Mouse (Mus musculus) regulatory T cell (primary cell): ENCODE results near the gene Rbm25.
"Not testable (repeated sequence)": the region's sequence is repeated elsewhere in the genome, so short reads cannot be mapped to it uniquely, and the experiment has no call there.

Source experiments
- in situ Hi-C: fragments of 300-600 bp; cut with MboI, MseI; formaldehyde crosslinking; loops from one replicate; pipeline ENCODE4 v1.15.1; 2025; ENCODE audit warnings: high pct_unique_total_duplicates

Rbm25 gene

DNA sequence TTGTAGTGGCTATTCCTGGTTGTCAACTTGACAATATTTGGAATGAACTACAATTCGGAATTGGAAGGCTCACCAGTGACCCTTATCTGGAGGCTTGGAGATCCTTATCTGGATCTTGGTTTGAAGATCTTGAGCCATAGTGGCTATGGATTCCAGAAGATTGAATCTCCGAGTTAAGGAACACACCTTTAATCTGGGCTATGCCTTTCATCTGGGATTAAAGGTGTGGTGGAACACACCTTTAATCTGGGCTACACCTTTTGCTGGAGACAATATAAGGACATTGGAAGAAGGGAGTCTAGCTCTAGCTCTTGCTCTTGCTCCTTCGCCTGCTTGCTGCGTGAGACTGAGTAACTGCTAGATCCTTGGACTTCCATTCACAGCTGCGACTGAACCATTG is at the start of gene Rbm25:
Gene Rbm25, plus strand, starts transcription at position 301 of the 400 bp plus-strand sequence.
- in situ Hi-C loops, result loop anchor here (5.0 kb wide), 1 partner anchor 34 kb away; the partner anchor contains the start of gene Zfyve1

DNA sequence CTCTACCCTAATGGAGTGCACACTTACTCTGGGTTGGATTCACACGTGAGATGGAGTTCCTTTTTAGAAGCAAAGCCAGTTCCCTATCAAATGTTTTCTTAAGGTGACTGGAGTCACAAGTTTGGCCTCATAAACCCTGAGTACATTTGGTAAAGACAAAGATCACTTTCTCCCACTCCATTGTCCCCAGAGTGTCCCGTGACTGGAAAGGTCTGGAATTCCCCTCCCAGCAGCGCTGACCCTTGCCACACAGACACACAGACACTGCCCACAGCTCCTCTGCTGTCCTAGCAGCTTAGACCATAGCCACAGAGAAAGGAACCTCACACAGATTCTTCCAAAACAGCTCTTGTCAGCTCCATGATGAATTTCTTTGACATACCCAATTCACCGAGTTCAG is 48.9 kb upstream of the Rbm25 start:
- in situ Hi-C loops, result no loop called here

DNA sequence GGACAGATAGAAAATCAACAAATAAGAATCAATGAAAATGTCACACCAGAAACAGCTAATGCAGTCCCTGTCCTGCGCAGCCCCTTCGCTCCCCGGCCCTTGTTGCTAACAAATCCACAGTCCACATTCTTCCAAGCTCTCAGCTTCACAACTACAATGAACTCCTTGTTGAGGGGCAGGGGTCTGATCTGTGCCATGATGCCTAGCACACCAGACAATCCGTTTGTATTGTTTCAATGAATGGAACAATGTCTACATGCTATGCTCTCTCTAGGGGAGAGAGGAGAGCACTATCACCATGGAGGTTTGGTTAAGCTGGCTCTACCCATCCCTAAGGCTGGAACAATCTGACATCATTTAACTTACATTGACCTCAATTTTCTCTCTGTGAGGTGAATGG is 48.3 kb upstream of the Rbm25 start:
- in situ Hi-C loops, result no loop called here

DNA sequence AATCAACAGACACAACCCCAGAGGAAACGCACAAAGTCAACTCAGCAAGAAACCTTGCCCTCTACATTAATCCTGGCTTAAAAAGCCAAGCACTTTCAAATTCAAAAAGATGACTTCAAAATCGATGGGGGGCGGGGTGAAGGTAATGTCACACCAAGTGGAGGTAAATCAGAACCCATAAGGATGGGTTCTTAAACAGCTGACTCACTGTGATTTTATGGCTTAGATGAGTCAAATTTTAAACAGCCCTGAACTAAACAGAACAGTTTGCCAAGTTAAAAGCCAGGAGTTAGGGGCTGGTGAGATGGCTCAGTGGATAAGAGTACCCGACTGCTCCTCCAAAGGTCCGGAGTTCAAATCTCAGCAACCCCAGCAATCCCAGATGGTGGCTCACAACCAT is 44.4 kb upstream of the Rbm25 start:
- in situ Hi-C loops, result no loop called here

DNA sequence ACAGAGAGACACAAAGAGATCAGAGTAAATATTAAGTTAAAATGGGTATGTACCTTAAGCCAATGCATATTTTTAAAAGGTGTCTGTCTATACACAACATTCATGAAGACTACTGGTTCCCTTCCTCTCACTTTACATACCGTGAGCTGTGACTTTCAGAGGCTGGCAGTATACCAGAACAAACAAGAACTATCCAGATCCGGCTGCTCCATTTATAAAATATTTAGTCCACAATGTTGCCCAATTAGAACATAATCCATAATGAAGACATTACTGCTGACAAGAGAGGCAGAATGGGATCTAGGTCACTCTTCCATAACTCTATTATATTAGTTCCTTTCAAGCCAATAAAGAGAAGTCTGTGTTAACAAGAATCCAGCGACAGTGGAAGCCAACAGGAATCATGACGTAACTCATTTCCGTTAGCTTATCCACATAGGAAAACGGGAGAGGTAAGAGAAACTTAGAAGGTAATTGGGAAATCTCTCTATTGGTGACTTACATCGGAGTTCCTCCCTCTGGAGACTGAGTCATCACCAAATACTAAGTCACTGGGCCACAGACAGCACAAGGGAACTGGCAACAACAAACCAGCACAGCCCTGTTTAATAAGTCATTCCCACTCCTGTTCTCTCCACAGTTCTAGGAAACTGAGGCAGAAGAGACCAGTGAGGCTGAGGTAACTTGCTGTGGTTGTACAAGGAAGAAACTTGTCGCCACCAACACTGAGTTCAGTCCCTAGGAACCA is 39.1 kb upstream of the Rbm25 start:
- in situ Hi-C loops, result no loop called here

DNA sequence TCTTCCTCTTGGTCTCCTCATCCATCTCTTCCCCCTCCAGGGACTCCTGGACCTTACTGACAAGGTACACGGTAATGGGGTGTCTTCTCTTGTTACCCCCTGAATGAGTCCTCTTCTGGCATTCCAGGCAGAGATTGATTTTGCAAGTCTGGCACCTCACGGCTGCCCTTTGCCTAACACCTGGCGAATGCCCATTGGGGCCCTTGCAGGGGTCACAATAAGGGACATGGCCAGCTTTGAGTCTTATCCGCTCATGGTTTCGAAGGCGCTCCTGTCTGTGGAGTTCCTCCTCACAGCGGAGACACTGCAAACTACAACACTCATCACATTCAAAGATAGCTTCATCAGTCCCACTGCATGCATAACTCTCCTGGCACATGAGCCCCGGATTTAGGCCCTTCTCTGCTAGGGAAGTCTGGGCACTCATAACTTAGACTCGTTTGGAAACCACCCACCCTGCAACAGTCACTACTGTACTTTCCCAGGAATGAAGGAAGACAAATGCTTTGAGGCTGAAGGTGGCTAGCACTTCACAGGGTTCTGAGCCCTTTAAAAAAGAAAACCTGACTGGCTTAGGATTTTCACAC is 36.5 kb upstream of the Rbm25 start:
- in situ Hi-C loops, result loop anchor here (5.0 kb wide), 1 partner anchor 38 kb away; the partner anchor contains the start of gene Rbm25

DNA sequence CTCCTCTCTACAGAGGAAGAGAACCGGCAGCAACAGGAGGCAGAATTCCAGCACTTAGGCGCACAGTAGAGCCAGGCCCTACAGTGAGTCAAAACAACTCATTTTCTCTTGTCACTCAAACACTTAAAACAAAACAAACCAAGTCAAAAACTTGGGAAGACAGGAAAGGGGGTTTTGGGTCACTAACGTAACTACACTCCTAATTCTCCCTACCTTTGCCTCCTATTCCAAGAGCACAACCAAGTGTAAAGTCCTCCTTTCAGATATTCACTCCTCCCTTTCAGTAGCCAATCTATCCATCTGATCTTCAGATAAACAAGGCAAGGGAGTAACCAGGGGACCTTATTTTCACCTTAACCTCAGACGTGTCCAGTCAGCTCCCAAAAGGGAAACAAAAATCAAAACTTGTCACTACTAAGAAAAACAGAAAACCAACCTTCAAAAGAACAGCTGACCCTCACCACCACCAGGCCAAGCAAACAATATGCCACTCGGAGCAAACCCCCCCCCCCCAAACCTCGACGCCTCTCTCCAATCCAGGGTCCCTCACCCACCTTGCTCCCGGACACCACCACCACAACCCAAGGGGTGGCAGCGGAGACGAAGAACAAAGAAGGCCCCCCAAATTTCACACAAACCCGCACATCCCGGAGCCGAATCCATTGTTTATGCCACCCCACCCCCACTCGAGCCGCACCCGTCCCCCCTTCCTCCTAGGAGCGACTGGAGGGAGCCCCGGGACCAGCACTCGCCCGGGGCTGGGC is 34.7 kb upstream of the Rbm25 start:
- in situ Hi-C loops, result loop anchor here (5.0 kb wide), 1 partner anchor 36 kb away; the partner anchor contains the start of gene Rbm25

DNA sequence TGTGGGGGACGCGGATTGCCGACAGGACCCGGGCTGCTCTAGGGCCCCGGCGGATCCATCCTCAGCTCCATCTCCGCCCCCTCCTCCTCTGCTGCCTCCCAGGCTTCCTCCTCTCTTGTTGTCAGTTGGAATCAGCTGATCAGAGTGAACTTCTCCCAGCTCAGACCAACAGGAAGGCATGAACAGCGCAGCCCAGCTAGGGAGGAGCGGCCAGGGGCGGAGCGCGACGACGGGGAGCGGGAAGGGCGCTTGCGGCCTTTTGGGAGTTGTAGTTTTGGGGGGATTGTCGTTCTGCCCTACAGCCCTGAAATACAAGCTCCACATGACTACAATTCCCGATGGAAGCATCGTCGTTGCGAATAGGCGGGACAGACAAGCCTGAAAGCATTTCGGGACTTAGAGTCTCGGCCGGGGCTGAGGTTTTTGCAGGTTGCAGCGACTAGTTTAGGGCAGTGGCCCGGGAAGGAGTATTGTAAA is 34.0 kb upstream of the Rbm25 start, which contains the start of gene Zfyve1:
Gene Zfyve1, minus strand, starts transcription at position 198 of the 477 bp plus-strand sequence.
- in situ Hi-C loops, result loop anchor here (5.0 kb wide), 1 partner anchor 35 kb away; the partner anchor contains the start of gene Rbm25

DNA sequence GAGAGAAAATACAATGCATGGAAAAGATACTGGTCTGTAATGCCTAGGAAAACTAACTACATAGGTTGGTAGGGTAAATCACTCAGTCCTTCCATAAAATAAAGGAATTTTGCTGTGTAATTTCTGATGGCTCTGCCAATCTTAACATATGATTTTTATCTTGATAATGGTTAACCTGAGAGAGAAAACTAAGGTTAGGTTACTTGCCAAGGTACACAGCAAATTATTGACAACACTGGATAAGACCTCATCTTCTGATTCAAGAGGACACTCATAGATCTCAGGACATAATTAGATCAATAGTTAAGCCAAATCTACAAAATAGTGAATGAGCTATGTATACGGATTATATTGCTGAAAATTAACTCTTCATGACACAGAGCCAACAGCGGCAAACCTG is 33.2 kb upstream of the Rbm25 start:
- in situ Hi-C loops, result loop anchor here (5.0 kb wide), 1 partner anchor 34 kb away; the partner anchor contains the start of gene Rbm25

DNA sequence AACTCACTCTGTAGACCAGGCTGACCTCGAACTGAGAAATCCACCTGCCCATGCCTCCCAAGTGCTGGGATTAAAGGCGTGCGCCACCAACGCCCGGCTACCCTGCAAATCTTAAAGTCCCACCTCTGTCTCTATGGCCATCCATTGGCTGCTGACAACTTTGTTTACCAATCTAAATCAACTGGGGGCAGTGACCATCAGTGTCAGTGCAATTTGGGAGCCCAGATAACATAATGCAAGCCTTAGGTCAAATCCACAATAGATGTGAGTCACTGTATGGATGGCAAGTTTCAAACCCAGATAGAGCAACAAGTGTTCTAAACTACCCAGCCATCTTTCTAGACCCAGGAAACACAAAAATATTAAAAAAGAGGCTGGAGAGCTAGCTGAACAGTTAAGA is 28.8 kb upstream of the Rbm25 start:
- in situ Hi-C loops, result no loop called here

DNA sequence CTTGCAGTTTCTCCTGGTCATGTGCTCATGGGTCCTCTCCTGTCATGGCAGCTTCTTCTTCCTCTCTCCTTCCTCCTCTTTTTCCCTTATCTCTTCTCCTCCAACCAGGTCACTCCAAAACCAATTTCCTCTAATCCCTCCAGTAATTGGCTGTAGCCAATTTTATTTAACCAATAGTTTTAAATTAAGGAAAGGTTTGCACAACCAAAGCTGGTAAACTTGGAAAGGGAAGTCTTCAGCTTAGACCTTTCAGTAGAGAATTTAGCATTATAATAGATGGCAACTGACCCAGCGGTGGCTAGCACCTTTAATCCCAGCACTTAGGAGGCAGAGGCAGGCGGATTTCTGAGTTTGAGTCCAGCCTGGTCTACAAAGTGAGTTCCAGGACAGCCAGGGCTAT is 24.6 kb upstream of the Rbm25 start:
- in situ Hi-C loops, result not testable (repeated sequence)

DNA sequence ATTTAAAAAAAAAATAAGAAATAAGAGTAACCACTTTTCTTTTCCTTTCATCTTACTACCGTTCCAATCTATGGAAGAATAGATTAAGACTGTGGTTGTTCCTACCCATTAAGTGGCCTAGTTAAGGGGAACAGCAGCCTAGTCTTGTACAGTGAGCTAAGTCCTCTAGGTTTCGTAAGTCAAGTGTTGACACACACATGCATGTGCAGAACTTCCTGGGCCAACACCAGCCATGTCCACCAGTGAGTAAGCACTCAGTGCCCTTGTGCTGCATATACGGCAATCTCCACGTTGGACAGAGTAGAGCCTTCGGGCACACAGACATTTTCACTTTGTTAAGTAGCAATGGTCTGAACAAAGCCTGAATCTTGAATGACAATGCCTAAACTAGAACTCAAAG is 13.8 kb upstream of the Rbm25 start:
- in situ Hi-C loops, result no loop called here

DNA sequence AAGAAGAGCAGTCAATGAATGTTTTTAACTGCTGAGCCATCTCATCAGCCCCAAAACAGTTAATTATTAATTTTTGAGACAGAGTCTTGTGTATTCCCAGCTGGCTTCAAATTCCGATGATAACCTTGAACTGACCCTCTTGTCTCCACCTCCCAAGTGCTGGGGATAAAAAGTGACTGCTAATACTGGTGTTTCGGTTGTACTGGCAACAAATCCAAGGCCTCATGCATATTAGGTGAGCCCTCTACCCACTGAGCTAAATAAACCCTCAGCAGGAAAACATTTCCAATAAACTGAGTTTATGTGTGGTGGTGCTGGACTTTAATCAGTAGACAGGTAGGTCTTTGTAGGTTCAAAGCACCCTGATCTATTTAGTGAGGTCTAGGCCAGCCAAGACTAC is 12.1 kb upstream of the Rbm25 start:
- in situ Hi-C loops, result no loop called here

DNA sequence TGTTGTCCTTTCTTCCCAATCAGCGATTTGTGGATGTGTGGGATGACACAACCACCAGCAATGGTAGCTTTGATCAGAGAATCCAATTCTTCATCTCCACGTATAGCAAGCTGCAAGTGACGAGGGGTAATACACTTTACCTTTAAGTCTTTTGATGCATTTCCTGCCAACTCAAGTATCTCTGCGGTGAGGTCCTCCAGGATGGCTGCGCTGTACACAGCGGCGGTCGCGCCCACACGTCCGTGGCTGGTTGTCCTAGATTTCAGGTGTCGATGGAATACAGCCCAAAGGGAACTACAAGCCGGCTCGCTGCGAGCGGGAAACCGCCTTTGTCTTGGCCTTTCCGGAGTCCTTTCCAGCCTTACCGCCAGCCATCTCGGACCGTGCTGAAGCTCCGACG is 10.3 kb upstream of the Rbm25 start:
- in situ Hi-C loops, result not testable (repeated sequence)

DNA sequence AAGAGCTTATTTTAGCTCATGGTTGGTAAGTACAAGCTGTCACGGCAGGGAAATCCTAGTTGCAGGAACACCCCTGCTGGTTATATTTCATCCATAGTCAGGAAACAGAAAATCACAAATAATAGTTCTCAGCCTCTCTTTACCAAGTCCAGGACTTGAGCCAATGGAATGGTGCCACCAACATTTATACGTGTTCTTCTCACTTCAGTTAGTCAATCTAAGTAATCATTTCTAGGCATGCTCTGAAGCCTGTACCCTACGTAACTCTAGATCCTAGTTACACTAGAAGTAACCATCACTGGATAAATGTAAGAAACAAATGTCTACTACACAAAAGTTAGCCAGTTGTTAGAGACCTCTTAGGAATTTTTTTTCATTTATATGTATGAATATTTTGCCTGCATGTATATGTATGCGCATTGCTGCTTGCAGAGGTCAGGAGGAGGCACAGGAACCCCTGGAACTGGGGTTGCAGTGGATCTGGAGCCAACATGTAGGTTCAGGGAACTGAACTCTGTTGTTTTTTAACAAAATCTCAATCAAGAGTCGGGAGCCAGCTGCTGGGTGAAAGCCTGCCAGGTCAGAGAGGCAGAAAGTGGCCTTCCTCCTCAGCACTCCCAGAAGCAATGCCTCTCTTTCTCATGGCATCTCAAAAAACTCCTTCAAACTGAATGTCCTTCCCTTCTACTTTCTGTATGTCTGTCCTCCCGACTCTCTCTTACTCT is 8.8 kb upstream of the Rbm25 start:
- in situ Hi-C loops, result no loop called here

DNA sequence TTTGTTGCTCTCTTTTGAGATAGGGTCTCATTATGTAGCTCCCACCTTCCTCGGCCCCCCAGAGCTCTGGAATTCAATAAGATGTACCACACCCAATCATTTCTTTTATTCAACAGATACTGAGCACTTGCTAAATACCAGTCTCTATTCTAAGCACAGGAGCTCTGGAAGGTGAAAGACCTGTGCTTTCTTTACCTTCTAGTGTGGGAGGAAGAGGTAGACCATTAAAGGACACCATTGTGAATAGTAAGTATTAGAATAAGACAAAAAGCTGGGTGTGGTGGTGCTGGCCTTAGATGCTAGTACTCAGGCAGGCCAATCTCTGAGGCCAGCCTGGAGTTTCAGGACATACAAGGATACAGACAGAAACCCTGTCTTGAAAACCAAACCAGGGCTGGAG is 6.7 kb upstream of the Rbm25 start:
- in situ Hi-C loops, result no loop called here

DNA sequence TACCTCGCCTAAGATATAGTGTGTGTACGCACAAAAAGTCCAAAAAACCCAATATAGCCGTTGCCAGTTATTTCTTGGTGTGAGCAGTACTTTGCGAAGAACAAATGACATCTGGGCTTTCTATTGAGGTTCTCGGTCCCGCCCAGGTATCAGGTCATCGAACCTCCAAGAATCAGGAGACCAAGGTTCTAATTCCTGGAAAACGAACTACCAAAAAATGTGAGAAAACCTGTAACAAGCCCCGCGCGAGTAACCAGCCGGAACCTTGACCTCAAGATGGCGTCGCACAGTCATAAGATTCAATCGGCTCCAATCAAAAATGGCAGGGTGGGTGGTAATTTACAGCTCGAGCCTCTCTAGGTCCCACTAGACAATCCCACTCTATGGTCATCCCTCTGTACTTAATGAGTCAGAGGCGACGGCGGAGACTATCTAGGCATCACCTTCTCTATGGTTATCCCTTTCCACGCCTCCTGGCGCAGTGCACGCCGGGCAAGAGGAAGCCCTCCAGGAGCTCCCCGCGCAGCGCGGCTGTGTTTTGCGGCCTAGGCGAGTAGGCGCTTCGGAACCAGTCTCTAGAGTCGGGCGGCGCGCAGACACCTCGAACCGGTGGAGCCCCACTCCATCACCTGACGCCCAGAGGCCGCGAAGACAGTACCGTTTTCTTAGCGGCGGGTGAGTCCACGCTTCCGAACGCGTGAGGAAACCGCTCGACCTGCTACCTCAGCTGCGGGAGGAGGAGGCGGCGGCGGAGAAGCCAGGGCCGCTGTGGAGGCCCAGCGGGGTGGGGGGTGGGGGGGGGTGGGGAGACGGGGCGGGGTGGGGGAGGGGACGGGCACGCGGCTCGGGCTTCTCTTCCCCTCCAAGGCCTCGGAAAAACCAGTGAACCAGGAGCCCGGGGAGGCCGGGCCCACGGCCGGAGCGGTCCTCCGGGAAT is 975 bp downstream of the Rbm25 start:
- in situ Hi-C loops, result loop anchor here (5.0 kb wide), 1 partner anchor 35 kb away; the partner anchor contains the start of gene Zfyve1

DNA sequence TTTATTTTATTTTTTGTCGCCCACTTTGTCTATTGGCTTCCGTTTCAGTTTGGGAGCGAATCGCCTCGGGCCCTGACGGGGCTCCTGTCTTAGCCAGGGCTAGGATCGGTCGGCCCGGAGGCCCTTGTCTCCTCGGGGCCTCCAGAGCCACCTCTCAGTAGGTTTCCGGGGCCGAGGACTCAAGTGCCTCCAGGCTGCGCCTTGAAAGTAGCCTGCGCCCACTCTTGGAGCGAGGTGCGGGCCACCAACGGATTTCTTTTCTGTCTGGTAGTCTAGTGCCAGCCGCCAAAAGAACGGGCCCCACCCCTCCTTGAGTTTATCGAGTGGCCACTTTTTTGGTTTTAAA is 1.6 kb downstream of the Rbm25 start:
- in situ Hi-C loops, result loop anchor here (5.0 kb wide), 1 partner anchor 35 kb away; the partner anchor contains the start of gene Zfyve1

DNA sequence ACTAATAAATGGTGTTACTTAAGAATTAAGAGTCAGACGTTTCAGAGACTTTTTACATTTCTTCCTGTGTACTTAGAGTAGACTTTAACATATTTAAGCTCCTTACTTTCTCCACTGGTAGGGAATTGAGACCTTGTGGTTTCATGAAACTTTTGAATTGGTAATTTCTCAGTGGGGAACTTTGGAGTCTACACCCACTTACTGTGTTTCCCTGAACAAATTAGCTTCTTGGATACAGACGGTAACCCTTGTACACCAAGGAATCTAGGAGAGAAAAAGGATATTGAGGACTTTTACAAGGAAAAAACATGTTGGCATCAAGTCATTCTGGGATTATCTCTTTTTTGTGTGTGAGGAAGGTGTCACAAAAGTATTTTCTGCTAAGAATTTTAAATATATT is 2.8 kb downstream of the Rbm25 start:
- in situ Hi-C loops, result loop anchor here (5.0 kb wide), 1 partner anchor 37 kb away; the partner anchor contains the start of gene Zfyve1

DNA sequence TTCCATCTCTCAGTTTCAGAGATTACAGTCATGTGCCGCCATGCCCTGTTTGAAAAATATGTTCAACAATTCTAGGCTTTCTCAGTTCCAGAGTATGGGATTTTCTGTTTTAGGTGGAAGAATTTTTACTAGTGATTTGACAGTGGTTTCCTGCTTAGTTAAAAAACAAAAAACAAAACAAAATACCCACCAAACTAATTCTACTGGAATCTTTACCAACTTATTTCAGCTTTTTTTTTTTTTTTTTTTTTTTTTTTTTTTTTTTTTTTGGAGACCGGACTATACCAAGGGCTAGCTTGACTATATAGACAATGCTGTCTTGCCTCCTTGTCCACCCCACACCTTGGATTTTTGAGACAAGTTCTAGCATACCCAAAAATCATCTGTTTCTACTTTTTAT is 10.2 kb downstream of the Rbm25 start:
- in situ Hi-C loops, result no loop called here
